Mouse (Mus musculus) retina, postnatal 7 days (tissue): ENCODE measurements at regions not wholly inside any gene's neighbourhood (a gene's known extent, or its start where the extent isn't known, plus 50 kb on each side); places are given as distances from the start of the nearest gene placed in this dataset.

Source experiments
- DNase-seq: peaks from one replicate; pipeline ENCODE4 v3.0.0-alpha.2; 2012; ENCODE audit warnings: low read depth, low spot score

- DNase-seq, result no peak
Observed at GRCm38 (mm10) chr13:102576871-102577662, 116.3 kb upstream of the Cd180 start.

GRCm38 (mm10) chr13:102578811-102579210 is 114.5 kb upstream of the Cd180 start:
- no peak for DNase-seq

- DNase-seq, result no peak
Observed at GRCm38 (mm10) chr13:102579638-102580037, 113.7 kb upstream of the Cd180 start.

GRCm38 (mm10) chr13:102583984-102584645 is 109.2 kb upstream of the Cd180 start:
- no peak for DNase-seq

- DNase-seq, result no peak
Observed at GRCm38 (mm10) chr13:102586215-102586614, 107.1 kb upstream of the Cd180 start.

- no peak for DNase-seq
Observed at GRCm38 (mm10) chr13:102589680-102590435, 103.5 kb upstream of the Cd180 start.

- no peak for DNase-seq
Observed at GRCm38 (mm10) chr13:102591803-102592537, 101.4 kb upstream of the Cd180 start.

- DNase-seq, result no peak
Observed at GRCm38 (mm10) chr13:102593405-102594200, 99.8 kb upstream of the Cd180 start.

- DNase-seq, result no peak
Observed at GRCm38 (mm10) chr13:102594201-102594600, 99.2 kb upstream of the Cd180 start.

GRCm38 (mm10) chr13:102595602-102596001 is 97.8 kb upstream of the Cd180 start:
- no peak for DNase-seq

GRCm38 (mm10) chr13:102596101-102596500 is 97.3 kb upstream of the Cd180 start:
- no peak for DNase-seq

- DNase-seq, result no peak
Observed at GRCm38 (mm10) chr13:102598181-102598580, 95.2 kb upstream of the Cd180 start.

- DNase-seq, result no peak
Observed at GRCm38 (mm10) chr13:102599602-102600001, 93.8 kb upstream of the Cd180 start.

GRCm38 (mm10) chr13:102600026-102600425 is 93.3 kb upstream of the Cd180 start:
- no peak for DNase-seq

GRCm38 (mm10) chr13:102624461-102624860 is 68.9 kb upstream of the Cd180 start:
- DNase-seq, result no peak

- no peak for DNase-seq
Observed at GRCm38 (mm10) chr13:102625171-102625835, 68.1 kb upstream of the Cd180 start.

GRCm38 (mm10) chr13:102625836-102626340 is 67.5 kb upstream of the Cd180 start:
- no peak for DNase-seq

- DNase-seq, result no peak
Observed at GRCm38 (mm10) chr13:102627786-102628185, 65.6 kb upstream of the Cd180 start.

GRCm38 (mm10) chr13:102629176-102629575 is 64.2 kb upstream of the Cd180 start:
- no peak for DNase-seq
